Mouse (Mus musculus) intestine, embryonic 16.5 days (tissue): Measurements from ENCODE around the gene Htr1f. TPM values are rescaled to one million over a fixed set of nuclear protein-coding genes. Genes with fewer than 3 reads are reported as not detected.
"Not testable (repeated sequence)": the region's sequence is repeated elsewhere in the genome, so short reads cannot be mapped to it uniquely, and the experiment has no call there.

Experiments used
- ATAC-seq: fragments of 200-750 bp; cut with Nextera tagmentation; 2 replicates; pipeline ENCODE4 v1.8.0; 2017; ENCODE audit warnings: moderate TSS enrichment, moderate library complexity
- H3K27ac ChIP-seq: fragments of 300-500 bp; sonication (generic); 2 replicates; pipeline ENCODE4 v1.5.1; 2014; ENCODE audit warnings: mild to moderate bottlenecking, low read length
- H3K27me3 ChIP-seq: fragments of 300-500 bp; sonication (generic); replicated peaks from 2 replicates; pipeline ENCODE4 v1.6.1; 2014; ENCODE audit warnings: low read length, control low read depth, mixed read lengths; ENCODE audit not compliant: control insufficient read depth, insufficient read depth
- H3K36me3 ChIP-seq: fragments of 300-500 bp; sonication (generic); 2 replicates; pipeline ENCODE4 v1.6.1; 2014; ENCODE audit warnings: low read length, control low read depth; ENCODE audit not compliant: control insufficient read depth, insufficient read depth
- H3K4me1 ChIP-seq: fragments of 300-500 bp; sonication (generic); 2 replicates; pipeline ENCODE4 v1.6.1; 2014; ENCODE audit warnings: low read length, control low read depth, mixed read lengths; ENCODE audit not compliant: control insufficient read depth, insufficient read depth
- H3K4me2 ChIP-seq: fragments of 300-500 bp; sonication (generic); 2 replicates; pipeline ENCODE4 v1.6.1; 2014; ENCODE audit warnings: low read depth, low read length, control low read depth
- H3K4me3 ChIP-seq: fragments of 300-500 bp; sonication (generic); 2 replicates; pipeline ENCODE4 v1.5.1; 2014; ENCODE audit warnings: mild to moderate bottlenecking, low read length
- H3K9ac ChIP-seq: fragments of 300-500 bp; sonication (generic); 2 replicates; pipeline ENCODE4 v1.6.1; 2014; ENCODE audit warnings: low read depth, low read length
- H3K9me3 ChIP-seq: fragments of 300-500 bp; sonication (generic); 2 replicates; pipeline ENCODE4 v1.6.1; 2016; ENCODE audit warnings: low read length, control low read depth; ENCODE audit not compliant: control insufficient read depth
- WGBS: fragments of 180-500 bp; shearing (Covaris S2); extraction: QIAGEN DNeasy Blood & Tissue Kit; methylation state at CpG from one replicate; pipeline ENCODE4 v1.1.7; 2014; 5-methylcytosine and 5-hydroxymethylcytosine counted together
- polyA plus RNA-seq: library from polyadenylated mRNA; unstranded; fragments of >200 nt; fragmentation: Nextera tagmentation; extraction: Ambion mirVana; gene quantifications from 2 replicates; pipeline ENCODE4 v1.2.1, GENCODE M21; 2015

Gene Htr1f
- polyA plus RNA-seq, 1 experiment from 2014 or later = not detected

DNA sequence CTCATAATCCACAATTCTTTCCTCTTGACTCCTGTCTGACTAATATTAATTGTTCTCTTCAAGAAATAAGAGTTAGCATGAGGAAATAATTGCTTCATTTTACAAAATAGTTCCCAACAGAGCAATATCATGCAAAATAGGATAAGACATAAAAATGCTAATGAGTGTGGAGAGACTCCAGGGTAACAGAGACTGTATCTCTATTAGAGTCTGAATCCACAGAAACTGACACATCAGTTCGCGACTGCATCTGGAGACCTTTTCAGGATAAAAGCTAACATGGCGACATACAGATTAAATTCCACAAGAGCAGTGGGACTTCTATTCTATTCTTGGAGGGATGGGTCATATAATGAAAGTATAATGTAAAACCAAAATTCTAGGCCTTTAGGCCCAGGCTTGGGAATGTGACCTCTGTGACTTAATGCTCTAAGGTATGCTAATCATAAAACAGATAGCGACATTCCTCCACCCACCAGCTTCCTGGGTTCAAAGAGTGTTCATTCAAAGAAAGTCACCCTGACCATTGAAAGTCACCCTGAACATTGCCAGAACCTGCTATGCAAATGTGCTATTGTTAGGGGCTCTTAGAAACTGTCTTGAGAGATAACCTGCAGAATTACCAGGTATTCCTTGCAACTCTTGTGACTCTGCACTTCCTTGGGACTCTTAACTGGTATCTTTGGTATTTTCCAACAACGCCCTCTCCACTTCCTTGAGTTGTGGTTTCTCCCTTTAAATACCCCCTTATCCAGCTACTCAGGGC, 67.8 kb downstream of the Htr1f start:
- not testable (repeated sequence) for H3K9me3 ChIP-seq, H3K9ac ChIP-seq, H3K27me3 ChIP-seq, H3K27ac ChIP-seq, H3K4me2 ChIP-seq, H3K4me1 ChIP-seq, H3K4me3 ChIP-seq, H3K36me3 ChIP-seq, ATAC-seq
- 96% methylated on average over 5 of the region's 5 CpGs for WGBS

DNA sequence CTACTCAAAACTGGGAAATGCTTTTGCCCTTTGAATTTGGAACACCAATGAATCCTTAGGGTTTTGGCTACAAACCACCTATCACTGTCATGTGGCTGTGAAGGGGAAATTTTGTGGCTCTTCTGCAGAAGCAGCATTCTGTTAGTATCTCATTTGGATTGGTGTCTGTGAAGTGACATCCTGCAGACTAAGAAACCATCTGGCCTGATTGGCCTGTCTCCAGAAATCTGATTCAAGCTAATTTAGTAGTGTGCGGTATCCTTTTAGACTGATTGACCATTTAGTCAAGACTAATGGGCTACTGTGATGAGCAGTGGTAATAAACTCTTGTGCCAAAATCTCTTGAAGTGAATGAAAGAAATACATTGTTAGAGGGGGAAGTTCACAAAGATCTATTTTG, 76.0 kb downstream of the Htr1f start:
- Histone ChIP-seq H3K9ac (no peak overlapping the region), H3K4me1 (no peaks in the 10 kb centered on the region), H3K27me3 (no peaks in the 10 kb centered on the region), H3K4me3 (no peak overlapping the region), H3K4me2 (no peak overlapping the region), H3K27ac (no peak overlapping the region), H3K36me3 (no peaks in the 10 kb centered on the region), H3K9me3 (no peaks in the 10 kb centered on the region)
- ATAC-seq = 0 out of 2 replicates have a peak, but pooled peaks have one; percentile 31
- WGBS = 57% methylated on average over 1 of the region's 1 CpGs

DNA sequence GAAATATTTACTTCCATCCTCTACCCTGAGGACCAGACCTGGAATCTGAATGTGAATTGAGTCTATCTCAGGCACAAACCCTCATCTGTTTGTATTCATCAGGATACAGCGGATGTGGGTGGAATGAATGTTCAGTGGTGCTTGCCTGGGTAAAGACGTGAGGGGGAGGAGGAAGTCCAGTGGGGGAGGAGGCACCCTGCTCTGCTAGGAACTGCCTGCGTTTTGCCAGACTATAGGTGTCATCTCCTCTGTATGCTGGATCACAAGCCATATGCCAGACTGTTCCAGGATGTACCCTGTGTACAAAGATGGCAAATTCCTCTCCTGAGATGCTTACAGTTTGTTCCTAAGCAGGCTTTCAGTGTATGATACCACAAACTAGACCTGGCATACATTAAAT, 83.3 kb downstream of the Htr1f start:
- H3K9ac ChIP-seq = no peak overlapping the region
- no peaks in the 10 kb centered on the region for H3K4me1 ChIP-seq
- ATAC-seq = no peak
- no peaks in the 10 kb centered on the region for H3K36me3 ChIP-seq
- no peaks in the 10 kb centered on the region for H3K27me3 ChIP-seq
- no peak overlapping the region for H3K27ac ChIP-seq
- H3K9me3 ChIP-seq = no peaks in the 10 kb centered on the region
- no peak overlapping the region for H3K4me3 ChIP-seq
- H3K4me2 ChIP-seq = no peak overlapping the region
- WGBS = 83% methylated on average over 3 of the region's 3 CpGs

DNA sequence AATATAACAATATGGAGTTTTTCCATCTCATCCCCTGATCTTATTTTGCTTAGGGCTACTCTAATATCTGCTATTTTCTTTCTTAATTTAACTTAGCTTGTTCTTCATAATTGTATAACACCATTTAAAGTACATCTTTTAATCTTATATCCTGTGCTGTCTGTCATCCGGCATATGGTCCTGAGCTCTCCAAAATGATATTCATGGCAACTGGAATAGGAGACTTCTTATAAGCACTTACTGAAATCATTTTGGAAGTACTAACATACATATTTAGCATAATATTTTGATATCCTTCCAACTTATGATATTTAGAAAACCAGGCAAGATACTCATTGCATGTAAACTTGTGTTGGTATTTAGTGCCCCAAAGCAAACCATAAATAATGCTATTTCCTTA, 86.9 kb downstream of the Htr1f start:
- Histone ChIP-seq H3K4me2 (no peak overlapping the region), H3K9ac (no peak overlapping the region), H3K4me3 (no peak overlapping the region), H3K9me3 (no peaks in the 10 kb centered on the region), H3K27me3 (no peaks in the 10 kb centered on the region), H3K36me3 (no peaks in the 10 kb centered on the region), H3K27ac (no peak overlapping the region), H3K4me1 (no peaks in the 10 kb centered on the region)
- ATAC-seq = no peak
- 89% methylated on average over 1 of the region's 1 CpGs for WGBS

DNA sequence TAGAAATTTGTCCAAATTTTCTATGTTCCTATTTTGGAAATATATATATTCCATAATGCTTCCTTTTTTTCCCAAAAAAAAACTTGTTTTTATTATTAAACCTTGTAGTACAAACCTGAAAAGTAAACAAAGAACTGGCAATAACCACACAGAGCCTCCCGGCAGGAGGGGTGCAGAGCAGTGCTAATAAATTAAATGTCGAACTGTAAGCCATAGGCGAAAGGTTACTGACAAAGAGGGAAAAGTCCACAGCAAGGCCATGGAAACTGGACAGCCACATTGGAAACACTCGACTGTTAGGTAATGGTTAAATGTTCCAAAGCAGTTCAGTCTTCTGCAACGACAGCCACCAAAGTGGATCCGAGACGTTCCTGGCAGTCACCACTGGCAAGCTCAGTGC, 87.5 kb downstream of the Htr1f start:
- no peaks in the 10 kb centered on the region for H3K9me3 ChIP-seq
- H3K36me3 ChIP-seq = no peaks in the 10 kb centered on the region
- H3K4me1 ChIP-seq = no peaks in the 10 kb centered on the region
- no peak overlapping the region for H3K4me2 ChIP-seq
- ATAC-seq = no peak
- H3K4me3 ChIP-seq = no peak overlapping the region
- no peak overlapping the region for H3K27ac ChIP-seq
- no peak overlapping the region for H3K9ac ChIP-seq
- WGBS = 40% methylated on average over 7 of the region's 7 CpGs
- H3K27me3 ChIP-seq = no peaks in the 10 kb centered on the region

DNA sequence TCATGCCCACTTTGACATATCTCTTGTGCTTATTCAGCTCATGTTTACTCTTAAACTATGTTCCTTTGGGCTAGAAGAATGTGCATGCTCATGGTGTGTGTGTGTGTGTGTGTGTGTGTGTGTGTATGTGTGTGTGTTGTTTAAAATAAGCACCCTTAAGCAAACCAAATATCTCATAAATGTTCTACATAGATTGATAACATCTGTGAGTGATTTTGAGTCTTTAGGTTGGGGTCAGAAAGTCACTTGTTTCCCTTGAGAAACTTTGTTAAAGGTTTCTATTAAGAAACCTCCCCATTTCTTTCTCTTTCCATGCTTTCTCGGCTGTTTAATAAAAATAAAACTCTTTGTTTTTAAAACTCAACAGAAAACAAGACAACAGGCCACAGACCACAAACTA, 88.1 kb downstream of the Htr1f start:
- no peak for ATAC-seq
- H3K4me2 ChIP-seq = no peak overlapping the region
- no peaks in the 10 kb centered on the region for H3K9me3 ChIP-seq
- no peaks in the 10 kb centered on the region for H3K4me1 ChIP-seq
- no peak overlapping the region for H3K4me3 ChIP-seq
- no peaks in the 10 kb centered on the region for H3K27me3 ChIP-seq
- no peak overlapping the region for H3K27ac ChIP-seq
- H3K9ac ChIP-seq = no peak overlapping the region
- H3K36me3 ChIP-seq = no peaks in the 10 kb centered on the region
- 57% methylated on average over 1 of the region's 1 CpGs for WGBS

DNA sequence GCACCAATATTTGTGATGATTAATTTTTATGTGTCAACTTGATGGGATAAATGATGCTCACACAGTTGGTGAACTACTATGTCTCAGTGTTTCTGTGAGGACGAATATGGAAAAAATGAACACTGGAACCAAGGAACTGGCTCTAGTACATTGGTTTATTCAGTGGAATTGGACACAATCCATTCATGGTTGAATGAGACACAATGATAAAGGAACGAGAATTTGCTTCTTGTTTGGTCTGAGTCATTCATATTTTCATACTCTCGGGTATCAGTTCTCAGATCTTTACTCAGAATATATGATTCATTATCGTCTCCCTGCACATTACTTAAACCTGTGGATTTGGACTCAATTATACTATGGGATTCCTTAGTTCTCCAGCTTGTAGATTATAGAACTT, 90.4 kb downstream of the Htr1f start:
- 83% methylated on average over 4 of the region's 4 CpGs for WGBS
- Histone ChIP-seq H3K9me3 (no peaks in the 10 kb centered on the region), H3K27ac (no peak overlapping the region), H3K4me2 (no peak overlapping the region), H3K4me3 (no peak overlapping the region), H3K4me1 (no peaks in the 10 kb centered on the region), H3K36me3 (no peaks in the 10 kb centered on the region), H3K27me3 (no peaks in the 10 kb centered on the region), H3K9ac (no peak overlapping the region)
- ATAC-seq = no peak

DNA sequence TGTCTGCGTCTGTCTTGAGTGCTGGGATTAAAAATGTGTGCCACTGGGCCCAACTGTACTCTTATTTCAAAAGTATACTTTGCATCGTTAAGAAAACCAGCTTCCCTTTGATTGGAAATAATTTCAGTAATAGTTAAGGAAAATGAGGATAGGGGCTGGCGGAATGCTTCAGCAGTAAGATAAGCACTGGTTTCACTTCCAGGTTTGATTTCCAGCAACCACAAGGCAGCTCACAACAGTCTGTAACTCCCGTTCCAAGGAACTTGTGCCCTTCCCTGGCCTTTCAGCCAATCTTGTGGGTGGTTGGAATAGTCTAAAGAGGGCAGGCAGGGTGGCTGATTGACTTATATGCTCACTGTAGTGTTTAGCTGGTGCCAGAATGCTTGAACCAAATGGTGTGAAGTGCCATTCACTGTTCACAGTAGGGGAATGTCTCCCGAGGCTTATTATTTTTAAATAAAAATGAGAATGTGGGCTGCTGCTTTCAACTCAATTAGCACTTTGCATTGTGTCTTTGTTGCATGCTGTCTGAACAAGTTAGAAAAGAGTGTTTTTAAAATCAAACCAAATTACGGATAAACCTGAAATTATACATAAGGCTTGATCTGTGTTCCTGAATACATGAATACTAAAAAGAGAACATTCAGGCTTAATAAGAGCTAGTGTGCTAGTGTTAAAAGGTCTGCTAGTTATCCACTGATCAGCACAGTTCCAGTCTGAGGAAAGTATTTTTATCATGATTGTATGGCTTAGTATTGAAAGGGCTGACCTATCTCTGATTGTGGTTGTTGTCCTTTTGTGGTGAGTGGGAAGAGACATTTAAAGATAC, 103.4 kb downstream of the Htr1f start:
- H3K27me3 ChIP-seq = no peaks in the 10 kb centered on the region
- ATAC-seq = no peak

DNA sequence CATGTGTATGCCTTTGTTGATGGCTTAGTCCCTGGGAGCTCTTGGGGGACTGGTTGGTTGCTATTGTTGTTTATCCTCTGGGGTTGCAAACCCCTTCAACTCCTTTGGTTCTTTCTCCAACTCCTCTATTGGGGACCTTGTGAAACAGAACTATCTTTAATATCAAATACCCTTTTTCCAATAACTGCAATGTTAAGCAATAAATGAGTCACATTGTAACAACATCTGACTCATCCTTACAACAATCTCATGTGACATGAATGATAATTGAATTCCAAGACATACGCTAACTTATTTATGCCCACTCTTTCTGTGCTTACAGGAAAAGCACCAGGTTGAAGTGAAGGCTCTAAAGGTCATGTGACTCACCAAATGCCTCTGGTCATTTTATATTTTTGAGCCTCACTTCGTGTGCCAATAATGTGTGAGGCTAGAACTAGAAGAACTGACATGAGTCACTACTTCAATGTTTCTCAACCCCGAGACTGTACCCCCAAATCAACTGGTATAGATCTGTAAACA, 116.3 kb downstream of the Htr1f start:
- no peak for ATAC-seq
- no peaks in the 10 kb centered on the region for H3K36me3 ChIP-seq
- 78% methylated on average over 3 of the region's 3 CpGs for WGBS
- H3K9me3 ChIP-seq = no peaks in the 10 kb centered on the region
- no peak overlapping the region for H3K4me3 ChIP-seq
- H3K4me2 ChIP-seq = no peak overlapping the region
- H3K27ac ChIP-seq = no peak overlapping the region
- no peak overlapping the region for H3K9ac ChIP-seq
- H3K27me3 ChIP-seq = no peaks in the 10 kb centered on the region
- H3K4me1 ChIP-seq = no peaks in the 10 kb centered on the region

More for the DNA sequence above, 103.4 kb downstream of the Htr1f start:
- WGBS = 81% methylated on average over 6 of the region's 6 CpGs
- Histone ChIP-seq H3K9me3 (no peaks in the 10 kb centered on the region), H3K36me3 (no peaks in the 10 kb centered on the region), H3K27ac (no peak overlapping the region), H3K4me1 (no peaks in the 10 kb centered on the region), H3K4me2 (no peak overlapping the region), H3K9ac (no peak overlapping the region), H3K4me3 (no peak overlapping the region)
